Mouse (Mus musculus): ENCODE data around the gene Cep57l1. TPM values are rescaled to one million over a fixed set of nuclear protein-coding genes. Genes with fewer than 3 reads are reported as not detected.
"Not testable (repeated sequence)": the region's sequence is repeated elsewhere in the genome, so short reads cannot be mapped to it uniquely, and the experiment has no call there.

Cep57l1 gene
- polyA plus RNA-seq, 1 experiment from 2014 or later = 6.3 TPM

DNA sequence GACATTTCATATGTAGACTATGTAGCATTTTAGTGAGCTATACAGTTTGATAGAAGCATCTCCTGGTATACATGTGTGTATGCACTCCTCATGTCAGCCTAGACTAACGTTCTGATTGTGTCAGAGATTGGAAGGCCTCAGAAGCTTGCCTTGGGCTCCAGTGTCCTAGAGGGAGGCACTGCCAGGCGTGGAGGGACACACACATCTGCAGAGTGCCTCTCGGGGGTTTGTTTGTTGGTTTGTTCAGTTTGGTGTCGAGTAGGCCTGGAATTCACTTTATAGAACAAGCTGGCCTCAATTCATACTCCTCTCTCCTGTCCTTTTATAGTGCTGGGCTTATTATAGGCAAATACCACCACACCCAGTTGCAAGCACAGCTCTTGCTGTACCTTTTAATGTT, 16.3 kb upstream of the Cep57l1 start:
- Histone ChIP-seq H3K27me3 (ENCODE audit: insufficient read depth, low read length) (no peaks in the 10 kb centered on the region), H3K4me2 (ENCODE audit: low read depth, low read length) (no peak overlapping the region), H3K9me3 (ENCODE audit: low read length) (no peaks in the 10 kb centered on the region), H3K9ac (replicated peaks) (no peak overlapping the region), H3K27ac (ENCODE audit: low read depth) (no peak overlapping the region), H3K4me1 (ENCODE audit: insufficient read depth) (peaks cover 4% of the 10 kb centered on the region; the same call in 1 of the 2 replicates), H3K4me3 (ENCODE audit: low read depth, low read length) (no peak overlapping the region), H3K36me3 (replicated peaks; ENCODE audit: insufficient read depth, low read length) (no peaks in the 10 kb centered on the region)
- TF ChIP-seq EP300 (IDR thresholded peaks at IDR 0.05; ENCODE audit: low read depth) (no peak), CTCF (IDR thresholded peaks at IDR 0.05; ENCODE audit: low read depth) (no peak)
- ATAC-seq (no peak), DNase-seq (no peak)
- 70% methylated on average over 4 of the region's 4 CpGs for WGBS (ENCODE audit: insufficient replicate concordance)

GRCm38 (mm10) chr10:41825041-41825440, 15.4 kb upstream of the Cep57l1 start:
- peak; percentile 1 for DNase-seq
- H3K27ac ChIP-seq (ENCODE audit: low read depth) = no peak overlapping the region
- H3K9ac ChIP-seq (replicated peaks) = no peak overlapping the region
- H3K9me3 ChIP-seq (ENCODE audit: low read length) = no peaks in the 10 kb centered on the region
- no peak for ATAC-seq
- no peaks in the 10 kb centered on the region for H3K27me3 ChIP-seq (ENCODE audit: insufficient read depth, low read length)
- no peak overlapping the region for H3K4me3 ChIP-seq (ENCODE audit: low read depth, low read length)
- no peak for TF ChIP-seq EP300 (IDR thresholded peaks at IDR 0.05; ENCODE audit: low read depth)
- whole genome bisulfite sequencing (ENCODE audit: insufficient replicate concordance) = 83% methylated on average over 10 of the region's 10 CpGs
- no peaks in the 10 kb centered on the region for H3K36me3 ChIP-seq (replicated peaks; ENCODE audit: insufficient read depth, low read length)
- no peak overlapping the region for H3K4me2 ChIP-seq (ENCODE audit: low read depth, low read length)
- peaks cover 4% of the 10 kb centered on the region; the same call in 1 of the 2 replicates for H3K4me1 ChIP-seq (ENCODE audit: insufficient read depth)

GRCm38 (mm10) chr10:41823916-41824315, 14.2 kb upstream of the Cep57l1 start:
- H3K4me2 ChIP-seq (ENCODE audit: low read depth, low read length) = no peak overlapping the region
- no peaks in the 10 kb centered on the region for H3K27me3 ChIP-seq (ENCODE audit: insufficient read depth, low read length)
- H3K9ac ChIP-seq (replicated peaks) = no peak overlapping the region
- TF ChIP-seq EP300 (IDR thresholded peaks at IDR 0.05; ENCODE audit: low read depth) (no peak), CTCF (IDR thresholded peaks at IDR 0.05; ENCODE audit: low read depth) (no peak)
- H3K36me3 ChIP-seq (replicated peaks; ENCODE audit: insufficient read depth, low read length) = no peaks in the 10 kb centered on the region
- 78% methylated on average over 4 of the region's 4 CpGs for WGBS (ENCODE audit: insufficient replicate concordance)
- ATAC-seq (no peak), DNase-seq (no peak)
- no peak overlapping the region for H3K4me3 ChIP-seq (ENCODE audit: low read depth, low read length)
- no peak overlapping the region for H3K27ac ChIP-seq (ENCODE audit: low read depth)
- peaks cover 4% of the 10 kb centered on the region; the same call in 1 of the 2 replicates for H3K4me1 ChIP-seq (ENCODE audit: insufficient read depth)
- H3K9me3 ChIP-seq (ENCODE audit: low read length) = no peaks in the 10 kb centered on the region

DNA sequence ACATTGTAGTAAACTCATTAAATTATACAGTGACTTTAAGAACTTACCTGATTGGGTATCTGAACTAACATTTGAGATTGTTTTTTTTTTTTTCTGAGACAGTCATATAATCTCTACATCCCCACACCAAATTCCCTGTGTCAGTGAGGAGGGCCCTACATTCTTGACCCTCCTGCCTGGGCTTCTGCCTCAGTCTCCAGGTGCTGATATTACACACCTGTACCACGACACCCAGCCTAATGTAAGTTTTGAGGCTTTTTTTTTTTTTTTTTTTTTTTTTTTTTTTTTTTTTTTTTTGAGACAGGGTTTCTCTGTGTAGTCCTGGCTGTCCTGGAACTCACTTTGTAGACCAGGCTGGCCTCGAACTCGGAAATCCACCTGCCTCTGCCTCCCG, 13.6 kb upstream of the Cep57l1 start:
- H3K36me3 ChIP-seq (replicated peaks; ENCODE audit: insufficient read depth, low read length); H3K4me1 ChIP-seq (ENCODE audit: insufficient read depth); DNase-seq; ATAC-seq; H3K27me3 ChIP-seq (ENCODE audit: insufficient read depth, low read length); H3K9ac ChIP-seq (replicated peaks); H3K4me2 ChIP-seq (ENCODE audit: low read depth, low read length); H3K4me3 ChIP-seq (ENCODE audit: low read depth, low read length); H3K9me3 ChIP-seq (ENCODE audit: low read length); H3K27ac ChIP-seq (ENCODE audit: low read depth): not testable (repeated sequence)
- WGBS (ENCODE audit: insufficient replicate concordance) = 74% methylated on average over 3 of the region's 4 CpGs

DNA sequence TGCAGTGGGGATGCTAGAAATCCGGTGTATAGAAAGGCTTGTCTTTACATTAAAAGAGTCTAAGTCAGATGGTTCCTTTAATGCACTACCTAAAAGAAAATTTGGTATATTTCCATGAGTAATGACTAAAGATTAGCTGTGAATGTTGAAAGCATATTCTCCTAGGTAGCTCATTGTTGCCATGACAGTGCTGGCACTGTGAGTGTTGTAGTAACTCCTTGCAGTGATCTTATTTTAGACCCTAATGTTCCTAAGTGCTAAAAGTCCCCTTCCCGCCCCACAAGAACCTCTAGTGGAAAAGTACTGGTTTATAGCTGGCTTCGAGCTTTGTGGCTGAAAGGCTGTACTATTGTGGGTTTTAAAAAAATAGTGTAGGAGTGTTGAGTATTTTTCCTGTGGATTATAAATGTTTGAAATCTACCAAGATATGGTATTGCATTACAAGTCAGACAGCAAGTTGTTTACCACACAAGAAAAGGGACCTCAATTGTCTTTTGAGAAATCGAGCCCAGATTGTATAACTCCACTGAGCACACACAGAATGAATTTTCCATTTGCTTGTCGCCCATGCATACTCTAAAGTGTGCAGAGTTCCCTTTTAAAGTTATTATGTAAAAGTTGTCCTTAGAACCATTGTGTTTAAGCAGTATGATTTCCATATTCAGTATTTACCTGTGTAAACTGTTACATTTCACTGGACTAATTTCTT, 13.1 kb upstream of the Cep57l1 start:
- H3K4me2 ChIP-seq (ENCODE audit: low read depth, low read length) = no peak overlapping the region
- no peaks in the 10 kb centered on the region for H3K9me3 ChIP-seq (ENCODE audit: low read length)
- DNase-seq (no peak), ATAC-seq (no peak)
- H3K4me3 ChIP-seq (ENCODE audit: low read depth, low read length) = no peak overlapping the region
- no peak for TF ChIP-seq EP300 (IDR thresholded peaks at IDR 0.05; ENCODE audit: low read depth)
- TF ChIP-seq CTCF (IDR thresholded peaks at IDR 0.05; ENCODE audit: low read depth) = no peak
- H3K36me3 ChIP-seq (replicated peaks; ENCODE audit: insufficient read depth, low read length) = no peaks in the 10 kb centered on the region
- no peak overlapping the region for H3K9ac ChIP-seq (replicated peaks)
- WGBS (ENCODE audit: insufficient replicate concordance) = 76% methylated on average over 5 of the region's 5 CpGs
- no peaks in the 10 kb centered on the region for H3K27me3 ChIP-seq (ENCODE audit: insufficient read depth, low read length)
- H3K4me1 ChIP-seq (ENCODE audit: insufficient read depth) = peaks cover 4% of the 10 kb centered on the region; the same call in 1 of the 2 replicates
- no peak overlapping the region for H3K27ac ChIP-seq (ENCODE audit: low read depth)

- H3K36me3 ChIP-seq (replicated peaks; ENCODE audit: insufficient read depth, low read length) = no peaks in the 10 kb centered on the region
- ATAC-seq (peak; percentile 35; the same call in 1 of the 2 replicates), DNase-seq (no peak)
- H3K4me2 ChIP-seq (ENCODE audit: low read depth, low read length) = no peak overlapping the region
- H3K9ac ChIP-seq (replicated peaks) = no peak overlapping the region
- H3K9me3 ChIP-seq (ENCODE audit: low read length) = no peaks in the 10 kb centered on the region
- H3K4me3 ChIP-seq (ENCODE audit: low read depth, low read length) = no peak overlapping the region
- H3K27me3 ChIP-seq (ENCODE audit: insufficient read depth, low read length) = no peaks in the 10 kb centered on the region
- peaks cover 4% of the 10 kb centered on the region; the same call in 1 of the 2 replicates for H3K4me1 ChIP-seq (ENCODE audit: insufficient read depth)
- H3K27ac ChIP-seq (ENCODE audit: low read depth) = no peak overlapping the region
- WGBS (ENCODE audit: insufficient replicate concordance) = 80% methylated on average over 6 of the region's 6 CpGs
- no peak for TF ChIP-seq EP300 (IDR thresholded peaks at IDR 0.05; ENCODE audit: low read depth)
- TF ChIP-seq CTCF (IDR thresholded peaks at IDR 0.05; ENCODE audit: low read depth) = no peak
Measured at GRCm38 (mm10) chr10:41821171-41821570, 11.5 kb upstream of the Cep57l1 start.
